Mouse (Mus musculus): Measurements from ENCODE around the gene Csmd2. TPM values are rescaled to one million over a fixed set of nuclear protein-coding genes. Genes with fewer than 3 reads are reported as not detected.

Csmd2 gene
- polyA plus RNA-seq, 1 experiment: 0.03 TPM

DNA sequence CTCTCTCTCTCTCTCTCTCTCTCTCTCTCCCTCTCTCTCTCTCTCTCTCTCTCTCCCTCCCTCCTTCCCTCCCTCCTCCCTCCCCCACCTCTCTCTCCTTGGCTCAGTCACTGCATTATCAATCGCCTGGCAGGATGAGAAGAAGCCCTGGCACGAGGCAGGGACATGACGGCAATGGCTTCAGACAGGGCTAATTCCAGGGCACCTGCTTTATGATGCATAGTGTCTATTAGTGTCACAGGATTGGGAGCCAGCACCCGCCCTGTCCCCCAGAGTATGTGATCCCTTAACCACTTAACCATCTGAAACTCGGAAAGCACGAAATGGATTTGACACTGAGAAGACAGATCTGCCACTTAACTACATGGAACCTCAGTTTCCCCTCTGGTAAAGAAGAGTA is 384.1 kb downstream of the Csmd2 start:
- H3K36me3 ChIP-seq (ENCODE audit: control insufficient read depth, insufficient read depth, low read length): no peaks in the 10 kb centered on the region
- TF ChIP-seq CTCF (conservative IDR thresholded peaks at IDR 0.05; ENCODE audit: insufficient read depth, insufficient read length, low read depth, low read length): no peak
- no peak for TF ChIP-seq POLR2A (IDR thresholded peaks at IDR 0.05; ENCODE audit: low read depth, low read length)
- H3K4me3 ChIP-seq (ENCODE audit: insufficient read depth, low read depth, low read length): no peak overlapping the region
- DNase-seq: no peak
- H3K4me1 ChIP-seq (ENCODE audit: control insufficient read depth, insufficient read depth, low read length): no peaks in the 10 kb centered on the region
- WGBS: 43% methylated on average over 6 of the region's 6 CpGs
- no peak overlapping the region for H3K27ac ChIP-seq (ENCODE audit: insufficient read depth, low read depth, low read length)
- H3K27me3 ChIP-seq (replicated peaks; ENCODE audit: control insufficient read depth, insufficient read depth, low read length): no peaks in the 10 kb centered on the region

DNA sequence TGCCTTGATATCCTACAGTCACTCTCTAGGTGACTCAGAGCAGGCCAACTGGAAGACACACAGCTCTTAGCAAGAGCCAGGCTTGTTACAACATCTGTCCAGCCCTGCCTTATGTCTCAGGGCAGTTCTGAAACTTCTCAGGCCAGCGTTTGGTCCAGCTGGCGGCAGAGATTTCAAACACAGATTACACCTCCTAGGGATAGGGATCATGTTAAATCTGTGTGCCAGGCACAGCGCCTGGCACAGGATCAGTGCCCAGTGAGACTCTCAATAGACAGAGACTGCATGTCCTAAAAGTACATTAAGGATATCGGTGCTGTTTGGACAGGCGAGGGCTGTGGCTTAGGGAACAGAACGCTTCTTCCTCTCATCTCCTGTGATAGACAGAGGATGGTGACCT is 385.5 kb downstream of the Csmd2 start:
- no peak for TF ChIP-seq POLR2A (IDR thresholded peaks at IDR 0.05; ENCODE audit: low read depth, low read length)
- TF ChIP-seq CTCF (conservative IDR thresholded peaks at IDR 0.05; ENCODE audit: insufficient read depth, insufficient read length, low read depth, low read length): no peak

DNA sequence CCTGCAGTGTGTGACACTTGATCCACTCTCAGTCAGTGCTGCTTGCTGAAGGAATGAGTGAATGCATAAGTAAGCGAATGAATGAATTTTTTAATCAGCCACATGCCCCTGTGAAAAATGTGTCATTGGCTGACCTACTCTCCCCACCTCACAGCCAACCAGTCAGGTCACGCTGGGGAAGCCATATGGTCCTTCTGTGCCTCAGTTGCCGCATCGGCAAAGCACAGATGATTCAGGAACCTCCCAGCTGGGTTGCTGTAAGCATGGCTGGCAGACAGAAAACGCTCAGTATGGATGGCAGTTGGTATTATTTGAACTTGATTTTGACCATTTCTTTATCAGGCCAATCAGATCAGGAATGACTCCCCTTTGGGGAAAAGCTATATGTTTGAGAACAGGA is 386.4 kb downstream of the Csmd2 start:
- no peaks in the 10 kb centered on the region for H3K27me3 ChIP-seq (replicated peaks; ENCODE audit: control insufficient read depth, insufficient read depth, low read length)
- no peak for TF ChIP-seq POLR2A (IDR thresholded peaks at IDR 0.05; ENCODE audit: low read depth, low read length)
- no peak for TF ChIP-seq CTCF (conservative IDR thresholded peaks at IDR 0.05; ENCODE audit: insufficient read depth, insufficient read length, low read depth, low read length)
- H3K27ac ChIP-seq (ENCODE audit: insufficient read depth, low read depth, low read length): no peak overlapping the region
- DNase-seq: no peak
- H3K4me1 ChIP-seq (ENCODE audit: control insufficient read depth, insufficient read depth, low read length): no peaks in the 10 kb centered on the region
- no peaks in the 10 kb centered on the region for H3K36me3 ChIP-seq (ENCODE audit: control insufficient read depth, insufficient read depth, low read length)
- 89% methylated on average over 5 of the region's 5 CpGs for WGBS
- H3K4me3 ChIP-seq (ENCODE audit: insufficient read depth, low read depth, low read length): no peak overlapping the region

More for the DNA sequence above, 385.5 kb downstream of the Csmd2 start:
- H3K4me1 ChIP-seq (ENCODE audit: control insufficient read depth, insufficient read depth, low read length): no peaks in the 10 kb centered on the region
- no peak overlapping the region for H3K4me3 ChIP-seq (ENCODE audit: insufficient read depth, low read depth, low read length)
- no peak overlapping the region for H3K27ac ChIP-seq (ENCODE audit: insufficient read depth, low read depth, low read length)
- no peaks in the 10 kb centered on the region for H3K36me3 ChIP-seq (ENCODE audit: control insufficient read depth, insufficient read depth, low read length)
- no peak for DNase-seq
- 68% methylated on average over 6 of the region's 6 CpGs for WGBS
- no peaks in the 10 kb centered on the region for H3K27me3 ChIP-seq (replicated peaks; ENCODE audit: control insufficient read depth, insufficient read depth, low read length)

DNA sequence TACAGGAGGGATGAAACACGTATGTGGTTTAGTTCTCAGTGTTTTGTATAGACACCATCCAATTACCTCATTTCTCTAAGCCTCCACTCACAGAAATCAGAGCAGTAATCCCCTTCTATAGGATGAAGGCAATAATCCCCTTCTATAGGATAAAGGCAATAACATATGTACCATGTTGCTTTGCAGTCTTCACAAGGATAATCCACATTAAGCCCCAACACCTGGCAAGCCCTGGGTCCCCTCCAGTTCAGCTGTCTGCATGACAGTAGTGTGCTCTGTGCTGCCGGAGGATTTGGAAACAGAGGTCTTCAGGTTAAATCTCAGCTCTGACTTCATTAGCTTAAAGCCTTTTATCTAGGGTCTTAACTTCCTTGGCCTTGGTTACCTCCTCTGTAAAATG is 391.3 kb downstream of the Csmd2 start:
- no peak overlapping the region for H3K27ac ChIP-seq (ENCODE audit: insufficient read depth, low read depth, low read length)
- WGBS: 82% methylated on average over 2 of the region's 2 CpGs
- no peaks in the 10 kb centered on the region for H3K27me3 ChIP-seq (replicated peaks; ENCODE audit: control insufficient read depth, insufficient read depth, low read length)
- H3K4me1 ChIP-seq (ENCODE audit: control insufficient read depth, insufficient read depth, low read length): no peaks in the 10 kb centered on the region
- no peak overlapping the region for H3K4me3 ChIP-seq (ENCODE audit: insufficient read depth, low read depth, low read length)
- H3K36me3 ChIP-seq (ENCODE audit: control insufficient read depth, insufficient read depth, low read length): no peaks in the 10 kb centered on the region
- DNase-seq: no peak
- TF ChIP-seq CTCF (conservative IDR thresholded peaks at IDR 0.05; ENCODE audit: insufficient read depth, insufficient read length, low read depth, low read length): no peak

DNA sequence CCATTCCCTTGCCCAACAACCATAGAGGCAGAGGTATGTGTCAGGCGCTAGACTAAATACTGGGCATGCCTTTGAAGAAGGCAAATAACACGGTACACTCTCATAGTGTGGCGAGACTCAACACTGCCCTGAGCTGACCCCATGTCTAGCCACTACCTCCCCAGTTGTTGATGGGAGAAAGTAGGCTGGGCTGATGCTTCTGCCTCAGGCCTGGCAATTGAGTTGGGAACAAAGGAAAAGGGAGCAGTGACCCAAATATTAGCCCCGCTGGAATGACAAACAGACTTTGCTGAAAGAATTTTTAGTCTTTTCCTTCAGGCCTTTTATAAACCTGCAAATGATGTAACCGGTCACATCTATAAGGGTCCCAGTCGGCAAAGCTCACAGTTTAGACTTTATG is 393.7 kb downstream of the Csmd2 start:
- H3K4me1 ChIP-seq (ENCODE audit: control insufficient read depth, insufficient read depth, low read length): no peaks in the 10 kb centered on the region
- H3K4me3 ChIP-seq (ENCODE audit: insufficient read depth, low read depth, low read length): no peak overlapping the region
- 80% methylated on average over 6 of the region's 6 CpGs for WGBS
- H3K27me3 ChIP-seq (replicated peaks; ENCODE audit: control insufficient read depth, insufficient read depth, low read length): no peaks in the 10 kb centered on the region
- TF ChIP-seq POLR2A (IDR thresholded peaks at IDR 0.05; ENCODE audit: low read depth, low read length) (no peak), CTCF (conservative IDR thresholded peaks at IDR 0.05; ENCODE audit: insufficient read depth, insufficient read length, low read depth, low read length) (no peak)
- no peak for DNase-seq
- no peaks in the 10 kb centered on the region for H3K36me3 ChIP-seq (ENCODE audit: control insufficient read depth, insufficient read depth, low read length)
- H3K27ac ChIP-seq (ENCODE audit: insufficient read depth, low read depth, low read length): no peak overlapping the region

DNA sequence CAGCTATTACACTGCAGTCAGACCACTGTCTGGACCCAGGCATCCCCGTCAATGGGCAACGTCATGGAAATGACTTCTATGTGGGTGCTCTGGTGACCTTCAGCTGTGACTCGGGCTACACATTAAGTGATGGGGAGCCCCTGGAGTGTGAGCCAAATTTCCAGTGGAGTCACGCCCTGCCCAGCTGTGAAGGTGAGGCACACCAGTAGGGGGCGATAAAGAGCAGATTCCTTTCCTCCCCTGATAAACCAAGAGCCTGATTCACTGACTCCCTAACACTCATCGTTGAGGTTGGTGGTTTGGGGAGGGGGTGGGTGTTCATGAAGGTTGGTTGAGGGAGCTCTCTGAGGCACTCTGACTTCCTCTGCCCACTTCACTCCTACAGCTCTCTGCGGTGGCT is 396.1 kb downstream of the Csmd2 start:
- H3K27me3 ChIP-seq (replicated peaks; ENCODE audit: control insufficient read depth, insufficient read depth, low read length): no peaks in the 10 kb centered on the region
- WGBS: 91% methylated on average over 7 of the region's 7 CpGs
- TF ChIP-seq CTCF (conservative IDR thresholded peaks at IDR 0.05; ENCODE audit: insufficient read depth, insufficient read length, low read depth, low read length): no peak
- no peak for TF ChIP-seq POLR2A (IDR thresholded peaks at IDR 0.05; ENCODE audit: low read depth, low read length)
- no peak overlapping the region for H3K27ac ChIP-seq (ENCODE audit: insufficient read depth, low read depth, low read length)
- DNase-seq: no peak
- H3K36me3 ChIP-seq (ENCODE audit: control insufficient read depth, insufficient read depth, low read length): no peaks in the 10 kb centered on the region
- no peak overlapping the region for H3K4me3 ChIP-seq (ENCODE audit: insufficient read depth, low read depth, low read length)
- H3K4me1 ChIP-seq (ENCODE audit: control insufficient read depth, insufficient read depth, low read length): no peaks in the 10 kb centered on the region

DNA sequence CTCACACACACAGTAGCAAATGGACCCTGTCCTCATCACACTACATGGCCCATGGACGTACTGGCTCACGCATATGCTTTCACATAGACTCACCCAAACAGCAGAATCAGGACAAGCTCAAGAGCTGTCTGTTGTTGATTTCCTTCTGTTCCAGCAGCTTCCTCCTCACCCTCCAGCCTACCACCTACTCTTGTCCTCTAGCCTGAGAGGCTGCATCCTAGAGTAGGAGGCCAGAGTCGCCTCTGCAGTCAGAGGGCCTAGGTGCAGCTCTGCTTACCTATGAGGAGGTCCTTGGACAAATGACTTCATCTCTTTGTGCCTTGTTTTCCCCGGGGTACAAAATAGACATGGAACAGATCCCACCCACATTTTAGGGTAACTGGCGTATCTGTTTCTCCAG is 403.8 kb downstream of the Csmd2 start:
- DNase-seq: no peak
- Histone ChIP-seq H3K4me3 (ENCODE audit: insufficient read depth, low read depth, low read length) (no peak overlapping the region), H3K27ac (ENCODE audit: insufficient read depth, low read depth, low read length) (no peak overlapping the region), H3K36me3 (ENCODE audit: control insufficient read depth, insufficient read depth, low read length) (no peaks in the 10 kb centered on the region), H3K4me1 (ENCODE audit: control insufficient read depth, insufficient read depth, low read length) (no peaks in the 10 kb centered on the region), H3K27me3 (replicated peaks; ENCODE audit: control insufficient read depth, insufficient read depth, low read length) (no peaks in the 10 kb centered on the region)
- TF ChIP-seq CTCF (conservative IDR thresholded peaks at IDR 0.05; ENCODE audit: insufficient read depth, insufficient read length, low read depth, low read length) (no peak), POLR2A (IDR thresholded peaks at IDR 0.05; ENCODE audit: low read depth, low read length) (no peak)
- WGBS: 91% methylated on average over 5 of the region's 5 CpGs

DNA sequence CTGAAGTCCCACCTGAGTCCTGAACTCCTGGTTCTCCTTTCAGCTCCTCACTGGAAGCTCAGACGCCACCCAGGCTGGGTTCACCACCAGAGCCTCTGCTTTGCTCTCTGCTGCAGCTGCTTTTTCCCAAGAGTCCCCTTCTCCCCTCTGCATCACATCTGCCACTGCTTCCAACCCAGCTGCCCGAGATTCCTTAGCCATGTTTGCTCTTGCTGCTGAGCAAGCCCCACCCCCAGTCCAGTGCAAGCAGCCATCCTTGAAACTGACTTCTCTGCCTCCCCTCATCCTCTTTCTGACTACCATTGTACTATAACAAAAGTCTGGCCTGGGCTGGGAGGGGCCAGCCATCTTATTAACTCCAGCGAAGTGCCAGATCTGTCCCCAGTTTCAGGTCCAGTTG is 404.6 kb downstream of the Csmd2 start:
- TF ChIP-seq CTCF (conservative IDR thresholded peaks at IDR 0.05; ENCODE audit: insufficient read depth, insufficient read length, low read depth, low read length) (no peak), POLR2A (IDR thresholded peaks at IDR 0.05; ENCODE audit: low read depth, low read length) (no peak)
- WGBS: 32% methylated on average over 3 of the region's 3 CpGs

More for the DNA sequence above, 404.6 kb downstream of the Csmd2 start:
- Histone ChIP-seq H3K4me1 (ENCODE audit: control insufficient read depth, insufficient read depth, low read length) (no peaks in the 10 kb centered on the region), H3K36me3 (ENCODE audit: control insufficient read depth, insufficient read depth, low read length) (no peaks in the 10 kb centered on the region), H3K27me3 (replicated peaks; ENCODE audit: control insufficient read depth, insufficient read depth, low read length) (no peaks in the 10 kb centered on the region), H3K4me3 (ENCODE audit: insufficient read depth, low read depth, low read length) (no peak overlapping the region), H3K27ac (ENCODE audit: insufficient read depth, low read depth, low read length) (no peak overlapping the region)
- DNase-seq: no peak
